Mouse (Mus musculus): ENCODE data around the gene Ankrd16. TPM values are rescaled to one million over a fixed set of nuclear protein-coding genes. Genes with fewer than 3 reads are reported as not detected.

Ankrd16 gene
- polyA plus RNA-seq (2017; shearing (Covaris generic)): 62.7 TPM

DNA sequence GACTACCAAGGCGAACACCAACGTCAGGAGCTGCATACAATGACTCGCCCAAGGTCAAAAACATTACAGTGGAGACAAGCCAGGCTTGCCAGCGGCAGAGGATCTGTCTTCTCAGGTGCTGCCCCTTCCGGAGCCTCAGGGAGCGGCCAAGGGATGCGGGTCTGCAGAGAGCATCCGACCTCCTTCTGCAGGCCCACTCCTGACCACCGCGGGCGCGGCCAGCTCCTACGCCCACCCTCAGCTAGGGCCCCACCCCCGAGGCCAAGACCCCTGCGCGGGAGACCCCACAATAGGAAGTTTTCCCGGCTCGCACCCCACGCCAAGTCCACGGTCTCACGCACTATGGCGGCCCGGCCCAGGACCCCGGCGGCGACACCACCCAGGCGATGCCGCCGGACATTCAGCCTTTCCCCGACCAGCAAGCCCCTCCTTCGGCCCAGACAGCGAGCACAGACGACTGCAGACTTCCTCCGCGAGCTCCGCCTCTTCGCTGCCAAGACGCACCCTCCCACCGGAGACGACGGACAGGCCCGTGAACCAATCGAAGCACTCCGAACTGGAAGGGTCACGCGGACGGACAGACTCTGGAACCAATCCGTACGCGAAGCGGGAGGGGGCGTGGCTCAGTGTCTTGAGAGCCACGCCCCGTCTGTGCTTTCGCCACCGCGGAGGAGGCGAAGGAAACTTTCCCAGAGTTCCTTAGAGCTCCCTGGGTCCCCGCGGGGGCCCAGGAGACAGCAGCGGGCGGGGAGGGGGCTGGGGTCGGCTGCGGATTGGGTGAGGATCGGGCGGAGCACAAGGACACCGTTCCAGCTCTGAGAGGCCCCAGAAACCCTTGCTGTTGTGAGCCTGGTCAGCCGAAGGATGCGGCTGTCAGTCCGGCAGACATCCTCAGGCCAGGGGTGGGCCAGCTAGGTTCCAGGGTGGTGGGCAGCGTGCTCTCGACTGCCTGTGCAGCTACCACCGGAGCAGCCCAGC, at the start of gene Ankrd16, which contains the start of gene Fbh1:
TSS of gene Ankrd16 (plus strand) at position 786 of the 978 bp plus-strand sequence.
TSS of gene Fbh1 (minus strand) at position 492 of the 978 bp plus-strand sequence.

Other genes starting within 250 kb of the Ankrd16 start
- 13.6 TPM for gene Pfkfb3, start 223.8 kb upstream of the Ankrd16 start, polyA plus RNA-seq (2017; shearing (Covaris generic))
- 135 TPM for gene Rbm17, start 173.7 kb upstream of the Ankrd16 start, polyA plus RNA-seq (2017; shearing (Covaris generic))
- not detected for gene Gm17490, start 151.6 kb upstream of the Ankrd16 start, polyA plus RNA-seq (2017; shearing (Covaris generic))
- gene Il2ra, start 135.1 kb upstream of the Ankrd16 start, polyA plus RNA-seq (2017; shearing (Covaris generic)): 27.2 TPM
- 25.9 TPM for gene Il15ra, start 72.6 kb upstream of the Ankrd16 start, polyA plus RNA-seq (2017; shearing (Covaris generic))
- gene Fbh1, start 294 bp upstream of the Ankrd16 start, polyA plus RNA-seq (2017; shearing (Covaris generic)): 53.2 TPM